Mouse (Mus musculus) right cerebral cortex, adult 2 months (tissue): Measurements from ENCODE around the gene Gm1043.

ENCODE experiments used
- DNase-seq, 2 experiments: peaks; one replicate each; pipeline ENCODE4 v3.0.0; 2021 to 2022; ENCODE audit warnings: low spot score in 2 of 2

Gm1043 gene

GRCm38 (mm10) chr5:37085241-37085640 lies at the start of gene Gm1043:
Gene Gm1043 (plus strand): TSS chr5:37085370.
- DNase-seq: no peak

- DNase-seq: no peak
Observed at GRCm38 (mm10) chr5:37035896-37036295, 49.3 kb upstream of the Gm1043 start.

- DNase-seq: no peak
Observed at GRCm38 (mm10) chr5:37036884-37037283, 48.3 kb upstream of the Gm1043 start.

- no peak for DNase-seq
Observed at GRCm38 (mm10) chr5:37039908-37040307, 45.3 kb upstream of the Gm1043 start.

GRCm38 (mm10) chr5:37040711-37041110 lies 44.5 kb upstream of the Gm1043 start:
- no peak for DNase-seq

GRCm38 (mm10) chr5:37041651-37042050 lies 43.5 kb upstream of the Gm1043 start:
- no peak for DNase-seq

GRCm38 (mm10) chr5:37042934-37043333 lies 42.2 kb upstream of the Gm1043 start:
- DNase-seq: no peak

GRCm38 (mm10) chr5:37044793-37045192 lies 40.4 kb upstream of the Gm1043 start:
- DNase-seq: no peak

GRCm38 (mm10) chr5:37045582-37045981 lies 39.6 kb upstream of the Gm1043 start:
- no peak for DNase-seq

- DNase-seq: no peak
Observed at GRCm38 (mm10) chr5:37046791-37047190, 38.4 kb upstream of the Gm1043 start.

GRCm38 (mm10) chr5:37047206-37047915 lies 37.8 kb upstream of the Gm1043 start:
- no peak for DNase-seq

- no peak for DNase-seq
Observed at GRCm38 (mm10) chr5:37047992-37048391, 37.2 kb upstream of the Gm1043 start.

GRCm38 (mm10) chr5:37049111-37049510 lies 36.1 kb upstream of the Gm1043 start:
- DNase-seq: no peak

- no peak for DNase-seq
Observed at GRCm38 (mm10) chr5:37050521-37051373, 34.4 kb upstream of the Gm1043 start.

- no peak for DNase-seq
Observed at GRCm38 (mm10) chr5:37051374-37052100, 33.6 kb upstream of the Gm1043 start.

- DNase-seq: no peak
Observed at GRCm38 (mm10) chr5:37052846-37053245, 32.3 kb upstream of the Gm1043 start.

- DNase-seq: no peak
Observed at GRCm38 (mm10) chr5:37055789-37056188, 29.4 kb upstream of the Gm1043 start.

GRCm38 (mm10) chr5:37056471-37056870 lies 28.7 kb upstream of the Gm1043 start:
- DNase-seq: no peak

GRCm38 (mm10) chr5:37061612-37062011 lies 23.6 kb upstream of the Gm1043 start:
- DNase-seq: no peak

- no peak for DNase-seq
Observed at GRCm38 (mm10) chr5:37064454-37065449, 20.4 kb upstream of the Gm1043 start.
